In genomic region chr6:118567816-118568215, GRCm38 (mm10) we compare ENCODE assay signal across 15 mouse cellular contexts. TPM values are rescaled to one million over a fixed set of nuclear protein-coding genes. Genes with fewer than 3 reads are reported as not detected.
DNase-seq lines count a peak whose midpoint lies in the region.
"Had no signal": no experiment of that assay in that cellular context is flagged by ENCODE, and none has a peak within 500 bp of the region (broad histone marks: within the 10 kb centered on the region; RNA-seq: fewer than 3 reads in every experiment).

No protein-coding gene starts in this region.

- intact Hi-C loops in heart, postnatal 10 days (cut with DNase I): no loop called here

- peak; percentile 77 for DNase-seq in heart, adult 11 months
- no peak for DNase-seq in heart, postnatal 10 days
- peak; percentile 61 for DNase-seq in A20 (ENCODE audit: low read depth, low spot score)
- DNase-seq in lung, postnatal 4 days: no peak
- DNase-seq: adrenal gland, adult 2 months; adrenal gland, adult 8-10 months; adrenal gland, postnatal 10 days; adrenal gland, postnatal 14 days; adrenal gland, postnatal 25 days; adrenal gland, postnatal 36 days; B cell, adult 2 months; cerebellum, adult 11 months; cerebellum, adult 11-12 months; cerebellum, adult 18-20 months; cerebellum, adult 2 months had no signal

RNA-seq across cellular contexts. Expression of gene Ankrd26, which starts 5.8 kb away (rescaled TPM):
- total RNA-seq in heart, postnatal 10 days (2021): 1 to 10 TPM; 2.1 to 3.4 TPM

Comparison
In these comparisons a context has a peak if more than half of its experiments do, and no peak if none do; other contexts are left out.
1. DNase-seq: peak in heart, adult 11 months (single experiment) and A20 (single experiment); none in heart, postnatal 10 days (0 of 2) and lung, postnatal 4 days (0 of 2).